Mouse (Mus musculus): Measurements from ENCODE around the gene Hdac11. TPM values are rescaled to one million over a fixed set of nuclear protein-coding genes. Genes with fewer than 3 reads are reported as not detected.

Gene Hdac11
- total and polyA plus RNA-seq, 3 experiments: 17.4 to 22.7 (median 18.4) TPM

GRCm38 (mm10) chr6:91124286-91125227 lies 31.9 kb upstream of the Hdac11 start:
- TF ChIP-seq EP300 (IDR thresholded peaks at IDR 0.05; ENCODE audit: insufficient read depth, low read depth, low read length) (no peak), POLR2A (IDR thresholded peaks at IDR 0.05; ENCODE audit: insufficient read depth, low read depth, low read length) (no peak), CTCF (IDR thresholded peaks at IDR 0.05) (no peak)
- Histone ChIP-seq H3K79me2 (replicated peaks; ENCODE audit: control insufficient read depth, insufficient read depth, low read length) (no peaks in the 10 kb centered on the region), H3K27me3 (ENCODE audit: control insufficient read depth, insufficient read depth, low read length) (no peaks in the 10 kb centered on the region; the same call in 1 of the 2 replicates), H3K36me3 (ENCODE audit: control insufficient read depth, insufficient read depth, low read length) (no peaks in the 10 kb centered on the region; the same call in 1 of the 2 replicates), H3K27ac (peak overlapping the region; percentile 45), H3K4me3 (no peak overlapping the region), H3K4me1 (ENCODE audit: control insufficient read depth, insufficient read depth, low read length) (peaks cover 3% of the 10 kb centered on the region; the same call in 1 of the 2 replicates), H3K9ac (ENCODE audit: low read depth, low read length) (no peak overlapping the region)
- intact Hi-C loops (cut with DNase I): loop anchor here (1.0 kb wide), 1 partner anchor 141 kb away; no protein-coding TSS in a partner anchor
- DNase-seq: no peak
- WGBS: 34% methylated on average over 7 of the region's 7 CpGs

- DNase-seq: no peak
- TF ChIP-seq CTCF (IDR thresholded peaks at IDR 0.05): no peak
- H3K4me3 ChIP-seq: no peak overlapping the region
- H3K79me2 ChIP-seq (replicated peaks; ENCODE audit: control insufficient read depth, insufficient read depth, low read length): no peaks in the 10 kb centered on the region
- H3K36me3 ChIP-seq (ENCODE audit: control insufficient read depth, insufficient read depth, low read length): no peaks in the 10 kb centered on the region; the same call in 1 of the 2 replicates
- intact Hi-C loops (cut with DNase I): loop anchor here (1.0 kb wide), 1 partner anchor 142 kb away; no protein-coding TSS in a partner anchor
- no peaks in the 10 kb centered on the region; the same call in 1 of the 2 replicates for H3K27me3 ChIP-seq (ENCODE audit: control insufficient read depth, insufficient read depth, low read length)
- no peak overlapping the region for H3K9ac ChIP-seq (ENCODE audit: low read depth, low read length)
- WGBS: 54% methylated on average over 2 of the region's 2 CpGs
- H3K27ac ChIP-seq: peak overlapping the region; percentile 45
- H3K4me1 ChIP-seq (ENCODE audit: control insufficient read depth, insufficient read depth, low read length): peaks cover 3% of the 10 kb centered on the region; the same call in 1 of the 2 replicates
Measured at GRCm38 (mm10) chr6:91125228-91125585, 31.3 kb upstream of the Hdac11 start.

- TF ChIP-seq POLR2A (IDR thresholded peaks at IDR 0.05; ENCODE audit: insufficient read depth, low read depth, low read length): no peak
- TF ChIP-seq CTCF (IDR thresholded peaks at IDR 0.05): peak; percentile 43
- peaks cover 3% of the 10 kb centered on the region; the same call in 1 of the 2 replicates for H3K4me1 ChIP-seq (ENCODE audit: control insufficient read depth, insufficient read depth, low read length)
- no peaks in the 10 kb centered on the region; the same call in 1 of the 2 replicates for H3K36me3 ChIP-seq (ENCODE audit: control insufficient read depth, insufficient read depth, low read length)
- no peaks in the 10 kb centered on the region for H3K79me2 ChIP-seq (replicated peaks; ENCODE audit: control insufficient read depth, insufficient read depth, low read length)
- no peak overlapping the region for H3K4me3 ChIP-seq
- intact Hi-C loops (cut with DNase I): no loop called here
- 58% methylated on average over 4 of the region's 4 CpGs for WGBS
- H3K27me3 ChIP-seq (ENCODE audit: control insufficient read depth, insufficient read depth, low read length): no peaks in the 10 kb centered on the region; the same call in 1 of the 2 replicates
- H3K9ac ChIP-seq (ENCODE audit: low read depth, low read length): no peak overlapping the region
- DNase-seq: no peak
- no peak overlapping the region for H3K27ac ChIP-seq
Measured at GRCm38 (mm10) chr6:91128996-91129395, 27.5 kb upstream of the Hdac11 start.

GRCm38 (mm10) chr6:91130856-91131255 lies 25.6 kb upstream of the Hdac11 start:
- H3K4me1 ChIP-seq (ENCODE audit: control insufficient read depth, insufficient read depth, low read length): no peaks in the 10 kb centered on the region
- intact Hi-C loops (cut with DNase I): no loop called here

GRCm38 (mm10) chr6:91137343-91137956 lies 19.0 kb upstream of the Hdac11 start:
- Histone ChIP-seq H3K4me3 (no peak overlapping the region), H3K9ac (ENCODE audit: low read depth, low read length) (no peak overlapping the region), H3K4me1 (ENCODE audit: control insufficient read depth, insufficient read depth, low read length) (no peaks in the 10 kb centered on the region), H3K36me3 (ENCODE audit: control insufficient read depth, insufficient read depth, low read length) (no peaks in the 10 kb centered on the region), H3K27ac (no peak overlapping the region), H3K79me2 (replicated peaks; ENCODE audit: control insufficient read depth, insufficient read depth, low read length) (no peaks in the 10 kb centered on the region), H3K27me3 (ENCODE audit: control insufficient read depth, insufficient read depth, low read length) (no peaks in the 10 kb centered on the region)
- TF ChIP-seq CTCF (IDR thresholded peaks at IDR 0.05) (no peak), EP300 (IDR thresholded peaks at IDR 0.05; ENCODE audit: insufficient read depth, low read depth, low read length) (no peak), POLR2A (IDR thresholded peaks at IDR 0.05; ENCODE audit: insufficient read depth, low read depth, low read length) (no peak)
- intact Hi-C loops (cut with DNase I): loop anchor here (2.0 kb wide), 1 partner anchor 391 kb away; no protein-coding TSS in a partner anchor
- no peak for DNase-seq
- WGBS: 66% methylated on average over 10 of the region's 10 CpGs

More at GRCm38 (mm10) chr6:91130856-91131255, 25.6 kb upstream of the Hdac11 start:
- Histone ChIP-seq H3K9ac (ENCODE audit: low read depth, low read length) (no peak overlapping the region), H3K79me2 (replicated peaks; ENCODE audit: control insufficient read depth, insufficient read depth, low read length) (no peaks in the 10 kb centered on the region), H3K27me3 (ENCODE audit: control insufficient read depth, insufficient read depth, low read length) (no peaks in the 10 kb centered on the region; the same call in 1 of the 2 replicates), H3K4me3 (no peak overlapping the region), H3K36me3 (ENCODE audit: control insufficient read depth, insufficient read depth, low read length) (no peaks in the 10 kb centered on the region), H3K27ac (no peak overlapping the region)
- no peak for DNase-seq
- WGBS: 14% methylated on average over 1 of the region's 1 CpGs
- no peak for TF ChIP-seq POLR2A (IDR thresholded peaks at IDR 0.05; ENCODE audit: insufficient read depth, low read depth, low read length)
- no peak for TF ChIP-seq EP300 (IDR thresholded peaks at IDR 0.05; ENCODE audit: insufficient read depth, low read depth, low read length)
- no peak for TF ChIP-seq CTCF (IDR thresholded peaks at IDR 0.05)

All from heart, adult 2 months (tissue).